ENCODE assay signal across 9 mouse cellular contexts in the genomic region with DNA sequence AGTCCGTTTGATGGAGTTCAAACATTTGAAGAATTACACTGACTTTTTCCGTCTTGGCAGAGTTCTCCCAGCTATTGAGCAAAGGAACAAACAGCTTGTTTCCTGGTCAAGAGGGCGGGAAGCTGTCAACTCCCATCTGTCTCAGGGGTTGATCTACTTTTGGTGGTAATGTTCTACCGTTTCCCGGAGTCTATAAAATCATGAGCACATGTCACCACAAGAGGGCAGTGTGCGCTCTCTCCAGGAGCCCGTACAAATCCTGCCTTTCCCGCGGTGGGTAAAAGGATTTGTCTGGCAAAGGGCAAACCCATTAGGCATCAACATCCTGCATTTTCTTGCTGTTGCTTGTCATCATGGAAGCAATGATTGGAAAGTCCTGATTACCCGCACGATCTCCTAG.
DNase-seq lines count a peak whose midpoint lies in the region; ATAC-seq and TF ChIP-seq lines count a peak whose summit lies in the region.
"Had no signal": no experiment of that assay in that cellular context is flagged by ENCODE, and none has a peak within 500 bp of the region (broad histone marks: within the 10 kb centered on the region; RNA-seq: fewer than 3 reads in every experiment).

No protein-coding gene starts in this region.

- H3K27me3 ChIP-seq in embryonic facial prominence, embryonic 15.5 days: no peaks in the 10 kb centered on the region; the same call in 1 of the 2 replicates
- H3K27me3 ChIP-seq in kidney, embryonic 15.5 days: 0 out of 2 replicates have a peak, but pooled peaks cover 3% of the 10 kb centered on the region
- H3K27me3 ChIP-seq in limb, embryonic 14.5 days (ENCODE audit: control insufficient read depth, insufficient read depth, low read length): no peaks in the 10 kb centered on the region
- no peaks in the 10 kb centered on the region for H3K27me3 ChIP-seq in testis, adult 2 months (ENCODE audit: control insufficient read depth, insufficient read depth, low read length)

- H3K27ac ChIP-seq in bone marrow macrophage, adult 2 months (ENCODE audit: insufficient read depth, low read depth, low read length): no peak overlapping the region
- no peak overlapping the region for H3K27ac ChIP-seq in embryonic facial prominence, embryonic 15.5 days (replicated peaks)
- H3K27ac ChIP-seq in kidney, embryonic 15.5 days: no peak overlapping the region
- H3K27ac ChIP-seq in limb, embryonic 14.5 days (replicated peaks; ENCODE audit: low read depth, low read length): no peak overlapping the region
- H3K27ac ChIP-seq in testis, adult 2 months (ENCODE audit: control insufficient read depth, insufficient read depth, low read depth, low read length): no peak overlapping the region

- H3K4me2 ChIP-seq in embryonic facial prominence, embryonic 15.5 days (replicated peaks): 0 out of 2 replicates have a peak overlapping the region, but pooled peaks have one; percentile 17
- H3K4me2 ChIP-seq in kidney, embryonic 15.5 days: peak overlapping the region; percentile 37; the same call in 1 of the 2 replicates
- peak overlapping the region; percentile 28; the same call in 1 of the 2 replicates for H3K4me2 ChIP-seq in limb, embryonic 14.5 days (replicated peaks; ENCODE audit: low read depth, low read length, severe bottlenecking)

- DNase-seq in 3T3-L1 (ENCODE audit: low read depth, low spot score): peak; percentile 70
- peak; percentile 59 to 69 for DNase-seq in heart, adult 9 months (ENCODE audit: low spot score in 2 of 2)
- DNase-seq in limb, embryonic 14.5 days (ENCODE audit: low spot score): peak; percentile 89
- peak; percentile 88 for DNase-seq in neural tube, embryonic 10.5 days (ENCODE audit: extremely low spot score, low spot score)

- TF ChIP-seq CTCF in bone marrow macrophage, adult 2 months (IDR thresholded peaks at IDR 0.05; ENCODE audit: low read depth, low read length): peak; percentile 55
- peak; percentile 66; the same call in 1 of the 2 replicates for TF ChIP-seq CTCF in testis, adult 2 months (IDR thresholded peaks at IDR 0.05; ENCODE audit: control insufficient read depth, insufficient read depth, insufficient replicate concordance, low read depth, low read length)

- H3K9me3 ChIP-seq in embryonic facial prominence, embryonic 15.5 days (replicated peaks): no peaks in the 10 kb centered on the region
- H3K9me3 ChIP-seq in kidney, embryonic 15.5 days (replicated peaks): no peaks in the 10 kb centered on the region; the same call in 1 of the 2 replicates
- H3K9me3 ChIP-seq in limb, embryonic 14.5 days (ENCODE audit: control insufficient read depth, low read length): no peaks in the 10 kb centered on the region; the same call in 1 of the 2 replicates

- WGBS in embryonic facial prominence, embryonic 15.5 days: 3% methylated on average over 11 of the region's 11 CpGs
- WGBS in kidney, embryonic 15.5 days: 6% methylated on average over 11 of the region's 11 CpGs
- WGBS in limb, embryonic 14.5 days: 8% methylated on average over 11 of the region's 11 CpGs

- ATAC-seq in embryonic facial prominence, embryonic 15.5 days (ENCODE audit: insufficient number of reproducible peaks, low FRiP score, low TSS enrichment, low read depth): no peak
- 0 out of 2 replicates have a peak, but pooled peaks have one; percentile 9 for ATAC-seq in kidney, embryonic 15.5 days (replicated peaks; ENCODE audit: low FRiP score)
- no peak; the same call in 1 of the 2 replicates for ATAC-seq in limb, embryonic 14.5 days (ENCODE audit: low FRiP score, low read depth)

- no peaks in the 10 kb centered on the region for H3K36me3 ChIP-seq in embryonic facial prominence, embryonic 15.5 days
- H3K36me3 ChIP-seq in kidney, embryonic 15.5 days: no peaks in the 10 kb centered on the region
- no peaks in the 10 kb centered on the region for H3K36me3 ChIP-seq in limb, embryonic 14.5 days (ENCODE audit: control insufficient read depth, insufficient read depth, low read length)
- H3K36me3 ChIP-seq in testis, adult 2 months (ENCODE audit: control insufficient read depth, insufficient read depth, low read length): no peaks in the 10 kb centered on the region
- H3K36me3 ChIP-seq: G1E had no signal

- no peak overlapping the region for H3K4me3 ChIP-seq in bone marrow macrophage, adult 2 months (ENCODE audit: insufficient read depth, low read length)
- H3K4me3 ChIP-seq in embryonic facial prominence, embryonic 15.5 days (replicated peaks): no peak overlapping the region
- H3K4me3 ChIP-seq in kidney, embryonic 15.5 days (replicated peaks): no peak overlapping the region
- no peak overlapping the region for H3K4me3 ChIP-seq in limb, embryonic 14.5 days (replicated peaks; ENCODE audit: low read length)
- H3K4me3 ChIP-seq in testis, adult 2 months (ENCODE audit: control insufficient read depth, low read depth, low read length): no peak overlapping the region

- no peak for TF ChIP-seq POLR2A in bone marrow macrophage, adult 2 months (IDR thresholded peaks at IDR 0.05; ENCODE audit: borderline replicate concordance, low read depth, low read length)
- no peak for TF ChIP-seq POLR2A in limb, embryonic 14.5 days (IDR thresholded peaks at IDR 0.05; ENCODE audit: borderline replicate concordance, extremely low read depth, insufficient read depth, insufficient read length)
- no peak for TF ChIP-seq POLR2A in testis, adult 2 months (IDR thresholded peaks at IDR 0.05; ENCODE audit: control insufficient read depth, low read depth, low read length)

- H3K4me1 ChIP-seq in bone marrow macrophage, adult 2 months (ENCODE audit: control insufficient read depth, insufficient read depth, low read length): no peaks in the 10 kb centered on the region
- 0 out of 2 replicates have a peak, but pooled peaks cover 4% of the 10 kb centered on the region for H3K4me1 ChIP-seq in embryonic facial prominence, embryonic 15.5 days
- peaks cover 10% of the 10 kb centered on the region for H3K4me1 ChIP-seq in kidney, embryonic 15.5 days
- H3K4me1 ChIP-seq in limb, embryonic 14.5 days (ENCODE audit: control insufficient read depth, insufficient read depth, low read length): 0 out of 2 replicates have a peak, but pooled peaks cover 2% of the 10 kb centered on the region
- H3K4me1 ChIP-seq in testis, adult 2 months (ENCODE audit: control insufficient read depth, insufficient read depth, low read length): no peaks in the 10 kb centered on the region

- H3K9ac ChIP-seq in embryonic facial prominence, embryonic 15.5 days: no peak overlapping the region
- H3K9ac ChIP-seq in kidney, embryonic 15.5 days: no peak overlapping the region
- no peak overlapping the region for H3K9ac ChIP-seq in limb, embryonic 14.5 days (ENCODE audit: low read depth, low read length, severe bottlenecking)
